Comparison of ENCODE assay signal across 22 mouse cellular contexts in genomic region chr5:121759921-121760320, GRCm38 (mm10). TPM values are rescaled to one million over a fixed set of nuclear protein-coding genes. Genes with fewer than 3 reads are reported as not detected.
DNase-seq lines count a peak whose midpoint lies in the region; ATAC-seq and TF ChIP-seq lines count a peak whose summit lies in the region.
"Had no signal": no experiment of that assay in that cellular context is flagged by ENCODE, and none has a peak within 500 bp of the region (broad histone marks: within the 10 kb centered on the region; RNA-seq: fewer than 3 reads in every experiment).

No protein-coding gene starts in this region.

- H3K27ac ChIP-seq in liver, adult 2 months (replicated peaks; ENCODE audit: insufficient read depth, low read depth, low read length): no peak overlapping the region
- H3K27ac ChIP-seq: forebrain, embryonic 10.5 days; forebrain, embryonic 13.5 days; heart, embryonic 10.5 days; hindbrain, embryonic 12.5 days; hindbrain, embryonic 15.5 days had no signal

- H3K36me3 ChIP-seq in liver, adult 2 months (ENCODE audit: control insufficient read depth, insufficient read depth, low read length): peaks cover 28% of the 10 kb centered on the region
- H3K36me3 ChIP-seq: hindbrain, embryonic 15.5 days had no signal

- peaks cover 21% of the 10 kb centered on the region; the same call in 1 of the 2 replicates for H3K79me2 ChIP-seq in liver, adult 2 months (ENCODE audit: control insufficient read depth, insufficient read depth, low read length)

- ATAC-seq in frontal cortex, adult (ENCODE audit: low TSS enrichment): peak; percentile 44; the same call in 1 of the 2 replicates
- ATAC-seq: forebrain, embryonic 13.5 days; forebrain, embryonic 16.5 days; intestine, postnatal 0 days; Patski had no signal

- peaks cover 21% of the 10 kb centered on the region for H3K4me1 ChIP-seq in liver, adult 2 months (ENCODE audit: control insufficient read depth, insufficient read depth, low read length)
- H3K4me1 ChIP-seq: heart, embryonic 10.5 days; hindbrain, embryonic 15.5 days had no signal

- WGBS in liver, adult 2 months: 50% methylated on average over 4 of the region's 4 CpGs

- no peak for TF ChIP-seq CTCF in liver, adult 2 months (IDR thresholded peaks at IDR 0.05; ENCODE audit: low read depth, low read length)

- peak; percentile 16 for DNase-seq in cerebellum, adult 11-12 months
- no peak for DNase-seq in cerebellum, adult 11 months
- DNase-seq in frontal cortex, postnatal 14 days (ENCODE audit: low spot score in 2 of 2): no peak
- peak; percentile 56 for DNase-seq in liver, adult 2 months (ENCODE audit: extremely low read depth, low read depth, low spot score)
- no peak for DNase-seq in liver
- no peak for DNase-seq in thymus, postnatal 0 days (ENCODE audit: low spot score)
- DNase-seq: adrenal gland, adult 2 months; adrenal gland, postnatal 25 days; B cell, adult 2 months; cerebellum, adult 9-10 months; gastrocnemius, postnatal 25 days; heart, adult 18-20 months had no signal

- no peak overlapping the region for H3K4me3 ChIP-seq in liver, adult 2 months (ENCODE audit: insufficient read depth, low read depth, low read length)
- H3K4me3 ChIP-seq: forebrain, embryonic 10.5 days; forebrain, embryonic 13.5 days; heart, embryonic 10.5 days; hindbrain, embryonic 12.5 days; hindbrain, embryonic 15.5 days had no signal

- TF ChIP-seq POLR2A in liver, adult 2 months (IDR thresholded peaks at IDR 0.05; ENCODE audit: extremely low read depth, insufficient read depth, low read length): no peak

- H3K27me3 ChIP-seq in liver, adult 2 months (ENCODE audit: control insufficient read depth, insufficient read depth, low read length): no peaks in the 10 kb centered on the region
- H3K27me3 ChIP-seq: CH12.LX; forebrain, embryonic 13.5 days; hindbrain, embryonic 12.5 days; hindbrain, embryonic 15.5 days; Patski had no signal

- no peak overlapping the region for H3K9ac ChIP-seq in liver, adult 2 months (ENCODE audit: low read depth, low read length)
- H3K9ac ChIP-seq: forebrain, embryonic 13.5 days; hindbrain, embryonic 12.5 days; hindbrain, embryonic 15.5 days had no signal

RNA-seq across cellular contexts. Expression of gene Atxn2, which starts 48.8 kb away (rescaled TPM):
- total RNA-seq in liver, adult 2 months (2014; rRNA removed): 58.5 and 74.7 TPM in 2 replicates
- 70.1 and 92.8 TPM in 2 replicates for polyA plus RNA-seq in liver, adult 2 months (2012; rRNA removed)
- 34.9 and 46.6 TPM in 2 replicates for polyA plus RNA-seq in thymus, postnatal 0 days (2015; fragmentation: Nextera tagmentation; extraction: Ambion mirVana)

Comparison
In these comparisons a context has a peak if more than half of its experiments do, and no peak if none do; other contexts are left out.
1. DNase-seq: peak in cerebellum, adult 11-12 months (single experiment) and liver, adult 2 months (single experiment); none in cerebellum, adult 11 months (single experiment), frontal cortex, postnatal 14 days (0 of 2), liver (single experiment) and thymus, postnatal 0 days (single experiment).